Mouse (Mus musculus): ENCODE measurements around the gene Esd.

DNA sequence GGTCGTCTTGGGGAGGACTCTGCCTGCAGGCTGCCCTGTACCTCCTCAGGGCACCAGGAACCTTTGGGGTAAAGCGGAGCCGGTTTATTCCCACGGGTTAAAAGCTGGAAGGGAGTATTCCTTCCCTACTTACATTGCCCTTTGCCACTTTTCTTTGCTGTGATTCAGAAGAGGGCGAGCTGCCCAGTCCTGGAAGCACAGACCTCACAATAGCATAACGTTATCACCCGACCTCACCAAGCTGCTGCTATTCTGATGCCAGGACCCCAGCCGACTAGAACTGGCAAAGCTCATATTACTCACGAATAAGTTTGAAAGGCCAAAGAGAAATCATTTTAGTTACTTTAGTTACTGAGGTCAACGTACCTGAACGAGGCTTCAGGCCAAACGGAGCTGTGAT, 62.8 kb downstream of the Esd start:
- no peak for TF ChIP-seq ZC3H11A (IDR thresholded peaks at IDR 0.05; ENCODE audit: borderline replicate concordance, low read depth, low read length)
- no peak for TF ChIP-seq MAFK (IDR thresholded peaks at IDR 0.05; ENCODE audit: insufficient read depth, low read depth, low read length)
- TF ChIP-seq HCFC1 (IDR thresholded peaks at IDR 0.05; ENCODE audit: borderline replicate concordance, insufficient read depth, low read length), result no peak
- no peak for TF ChIP-seq ZNF384 (IDR thresholded peaks at IDR 0.05; ENCODE audit: low read depth, low read length)
